Mouse (Mus musculus) stomach, embryonic 16.5 days (tissue): ENCODE results near the gene Hoxc9. TPM values are rescaled to one million over a fixed set of nuclear protein-coding genes. Genes with fewer than 3 reads are reported as not detected.

Experiments used
- ATAC-seq: fragments of 200-750 bp; cut with Nextera tagmentation; 2 replicates; pipeline ENCODE4 v1.8.0; 2017; ENCODE audit warnings: moderate number of reproducible peaks, moderate TSS enrichment; ENCODE audit not compliant: insufficient read depth, low FRiP score
- H3K27ac ChIP-seq: fragments of 300-500 bp; sonication (generic); 2 replicates; pipeline ENCODE4 v1.5.1; 2014; ENCODE audit warnings: low read length
- H3K27me3 ChIP-seq: fragments of 300-500 bp; sonication (generic); 2 replicates; pipeline ENCODE4 v1.6.1; 2014; ENCODE audit warnings: low read length, control low read depth, mixed read lengths; ENCODE audit not compliant: control insufficient read depth, insufficient read depth
- H3K36me3 ChIP-seq: fragments of 300-500 bp; sonication (generic); 2 replicates; pipeline ENCODE4 v1.6.1; 2014; ENCODE audit warnings: low read length; ENCODE audit not compliant: control insufficient read depth, insufficient read depth
- H3K4me1 ChIP-seq: fragments of 300-500 bp; sonication (generic); 2 replicates; pipeline ENCODE4 v1.6.1; 2014; ENCODE audit warnings: low read length, control low read depth, mixed read lengths; ENCODE audit not compliant: control insufficient read depth, insufficient read depth
- H3K4me2 ChIP-seq: fragments of 300-500 bp; sonication (generic); 2 replicates; pipeline ENCODE4 v1.6.1; 2014; ENCODE audit warnings: low read depth, low read length, mixed read lengths
- H3K4me3 ChIP-seq: fragments of 300-500 bp; sonication (generic); replicated peaks from 2 replicates; pipeline ENCODE4 v1.5.1; 2014; ENCODE audit warnings: mild to moderate bottlenecking, low read length
- H3K9ac ChIP-seq: fragments of 300-500 bp; sonication (generic); 2 replicates; pipeline ENCODE4 v1.6.1; 2014; ENCODE audit warnings: low read length
- H3K9me3 ChIP-seq: fragments of 300-500 bp; sonication (generic); replicated peaks from 2 replicates; pipeline ENCODE4 v1.6.1; 2016; ENCODE audit warnings: low read length, control low read depth; ENCODE audit not compliant: control insufficient read depth
- WGBS: fragments of 180-500 bp; shearing (Covaris S2); extraction: QIAGEN DNeasy Blood & Tissue Kit; methylation state at CpG from one replicate; pipeline ENCODE4 v1.1.7; 2014; 5-methylcytosine and 5-hydroxymethylcytosine counted together
- polyA plus RNA-seq: library from polyadenylated mRNA; unstranded; fragments of >200 nt; fragmentation: Nextera tagmentation; extraction: Ambion mirVana; gene quantifications from 2 replicates; pipeline ENCODE4 v1.2.1, GENCODE M21; 2015

The Hoxc9 gene
- polyA plus RNA-seq, 1 experiment from 2014 or later, result not detected

DNA sequence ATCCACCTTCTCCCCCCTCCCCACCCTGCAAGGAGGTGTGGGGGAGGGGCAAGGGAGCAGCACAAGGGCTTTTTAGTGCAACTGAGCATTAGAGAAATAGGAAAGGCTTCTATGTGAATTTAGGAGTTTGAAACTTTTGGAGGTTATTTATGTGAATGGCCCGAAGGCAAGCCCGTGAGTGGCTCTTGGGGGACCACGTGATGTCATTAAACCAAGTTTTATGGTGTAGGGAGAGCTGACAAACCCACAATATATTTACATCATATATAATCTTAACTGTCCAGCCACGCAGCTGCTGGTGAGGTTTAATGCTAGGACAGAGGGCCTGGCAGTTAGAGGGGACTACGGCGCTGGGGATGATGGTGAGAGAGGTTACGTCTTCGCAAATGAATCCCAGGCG lies 42.4 kb downstream of the Hoxc9 start, which contains the start of gene Hoxc4:
TSS of gene Hoxc4 (plus strand) at position 299 of the 400 bp plus-strand sequence.
- peaks cover 42% of the 10 kb centered on the region for H3K27me3 ChIP-seq

DNA sequence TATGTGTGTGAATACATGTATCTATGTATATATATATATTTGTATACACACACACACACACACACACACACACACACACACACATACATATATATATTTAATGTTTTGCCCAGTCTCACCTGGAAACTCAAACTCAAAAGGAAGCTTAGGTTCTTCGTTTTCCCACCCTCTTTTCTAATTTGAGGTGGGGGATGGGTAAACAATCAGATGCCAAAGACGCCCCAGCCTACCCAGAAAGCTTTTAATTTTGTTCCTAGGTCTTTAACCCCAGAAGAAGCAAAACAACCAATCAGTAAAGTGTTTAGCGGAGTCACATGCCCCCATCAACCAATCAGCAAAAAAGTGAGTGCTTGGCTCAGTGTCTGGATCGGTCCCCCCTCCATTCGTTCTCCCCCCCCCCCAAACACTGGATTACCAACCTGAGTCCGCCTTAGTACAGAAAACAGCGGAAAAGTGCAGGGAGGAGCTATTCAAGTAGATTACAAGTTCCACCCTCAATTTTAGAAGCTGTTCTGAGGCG lies 44.7 kb downstream of the Hoxc9 start:
- peaks cover 37% of the 10 kb centered on the region for H3K27me3 ChIP-seq
- peaks cover 10% of the 10 kb centered on the region; the same call in 1 of the 2 replicates for H3K4me1 ChIP-seq

More for the DNA sequence above, 42.4 kb downstream of the Hoxc9 start, which contains the start of gene Hoxc4:
- 47% methylated on average over 9 of the region's 9 CpGs for WGBS
- H3K9me3 ChIP-seq, result no peaks in the 10 kb centered on the region
- 0 out of 2 replicates have a peak within 1 kb of the TSS, but pooled peaks have one; percentile 21 for H3K4me2 ChIP-seq
- H3K9ac ChIP-seq, result peak within 1 kb of the TSS; percentile 43
- no peak for ATAC-seq
- no peaks in the 10 kb centered on the region for H3K36me3 ChIP-seq
- peak within 1 kb of the TSS; percentile 67 for H3K27ac ChIP-seq
- peak within 1 kb of the TSS; percentile 16; the same call in 1 of the 2 replicates for H3K4me3 ChIP-seq
- H3K4me1 ChIP-seq, result peaks cover 18% of the 10 kb centered on the region; the same call in 1 of the 2 replicates

DNA sequence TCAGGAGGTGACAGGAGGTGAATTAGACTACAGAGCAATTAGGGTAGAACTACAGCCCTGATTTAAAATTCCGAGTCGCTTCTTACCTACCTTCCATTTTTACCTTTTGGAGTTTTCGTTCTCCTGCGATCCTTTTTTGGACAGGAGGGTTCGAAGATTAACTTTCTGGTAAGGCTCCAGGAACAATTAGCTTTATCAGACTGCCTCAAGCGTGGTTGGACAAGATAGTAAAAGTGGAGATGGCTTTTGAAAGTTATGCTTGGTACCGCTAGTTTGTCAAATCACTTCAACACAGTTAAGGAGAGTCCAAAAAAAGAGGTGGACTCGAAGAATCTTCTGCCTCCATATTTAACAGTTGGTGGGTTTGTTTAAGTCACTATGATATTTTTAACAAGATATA lies 45.3 kb downstream of the Hoxc9 start:
- no peak overlapping the region for H3K27ac ChIP-seq
- H3K36me3 ChIP-seq, result no peaks in the 10 kb centered on the region
- ATAC-seq, result no peak
- 23% methylated on average over 8 of the region's 8 CpGs for WGBS
- H3K4me1 ChIP-seq, result peaks cover 10% of the 10 kb centered on the region; the same call in 1 of the 2 replicates
- H3K9me3 ChIP-seq, result no peaks in the 10 kb centered on the region
- H3K27me3 ChIP-seq, result peaks cover 40% of the 10 kb centered on the region
- H3K4me2 ChIP-seq, result peak overlapping the region; percentile 7; the same call in 1 of the 2 replicates
- peak overlapping the region; percentile 16; the same call in 1 of the 2 replicates for H3K4me3 ChIP-seq
- peak overlapping the region; percentile 17; the same call in 1 of the 2 replicates for H3K9ac ChIP-seq

More for the DNA sequence above, 44.7 kb downstream of the Hoxc9 start:
- peak overlapping the region; percentile 16; the same call in 1 of the 2 replicates for H3K4me3 ChIP-seq
- H3K36me3 ChIP-seq, result no peaks in the 10 kb centered on the region
- H3K9ac ChIP-seq, result peak overlapping the region; percentile 17; the same call in 1 of the 2 replicates
- no peak for ATAC-seq
- no peaks in the 10 kb centered on the region for H3K9me3 ChIP-seq
- peak overlapping the region; percentile 7; the same call in 1 of the 2 replicates for H3K4me2 ChIP-seq
- WGBS, result 12% methylated on average over 8 of the region's 8 CpGs
- no peak overlapping the region for H3K27ac ChIP-seq

DNA sequence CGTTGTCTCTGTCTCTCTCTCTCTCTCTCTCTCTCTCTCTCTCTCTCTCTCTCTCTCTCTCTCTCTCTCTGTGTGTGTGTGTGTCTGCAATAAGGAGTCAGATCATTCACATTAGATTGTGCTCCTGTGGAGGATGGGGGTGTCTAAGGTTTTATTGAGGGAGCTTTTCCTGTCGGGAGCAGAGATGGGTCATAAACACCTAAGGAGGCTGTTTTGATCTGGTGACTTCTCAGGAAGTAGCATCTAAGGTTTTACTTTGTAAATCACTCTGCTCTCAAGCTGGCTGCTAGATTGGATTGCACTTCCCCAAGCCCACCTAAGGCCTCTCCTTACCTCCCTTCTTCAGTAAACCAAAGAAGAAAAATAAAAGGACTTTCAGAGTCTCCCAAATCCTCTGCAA lies 47.9 kb downstream of the Hoxc9 start:
- Histone ChIP-seq H3K36me3 (no peaks in the 10 kb centered on the region), H3K4me3 (no peak overlapping the region), H3K27me3 (peaks cover 39% of the 10 kb centered on the region), H3K9me3 (no peaks in the 10 kb centered on the region), H3K9ac (no peak overlapping the region), H3K4me1 (peaks cover 6% of the 10 kb centered on the region; the same call in 1 of the 2 replicates), H3K4me2 (no peak overlapping the region), H3K27ac (no peak overlapping the region)
- ATAC-seq, result no peak
- 21% methylated on average over 2 of the region's 2 CpGs for WGBS

DNA sequence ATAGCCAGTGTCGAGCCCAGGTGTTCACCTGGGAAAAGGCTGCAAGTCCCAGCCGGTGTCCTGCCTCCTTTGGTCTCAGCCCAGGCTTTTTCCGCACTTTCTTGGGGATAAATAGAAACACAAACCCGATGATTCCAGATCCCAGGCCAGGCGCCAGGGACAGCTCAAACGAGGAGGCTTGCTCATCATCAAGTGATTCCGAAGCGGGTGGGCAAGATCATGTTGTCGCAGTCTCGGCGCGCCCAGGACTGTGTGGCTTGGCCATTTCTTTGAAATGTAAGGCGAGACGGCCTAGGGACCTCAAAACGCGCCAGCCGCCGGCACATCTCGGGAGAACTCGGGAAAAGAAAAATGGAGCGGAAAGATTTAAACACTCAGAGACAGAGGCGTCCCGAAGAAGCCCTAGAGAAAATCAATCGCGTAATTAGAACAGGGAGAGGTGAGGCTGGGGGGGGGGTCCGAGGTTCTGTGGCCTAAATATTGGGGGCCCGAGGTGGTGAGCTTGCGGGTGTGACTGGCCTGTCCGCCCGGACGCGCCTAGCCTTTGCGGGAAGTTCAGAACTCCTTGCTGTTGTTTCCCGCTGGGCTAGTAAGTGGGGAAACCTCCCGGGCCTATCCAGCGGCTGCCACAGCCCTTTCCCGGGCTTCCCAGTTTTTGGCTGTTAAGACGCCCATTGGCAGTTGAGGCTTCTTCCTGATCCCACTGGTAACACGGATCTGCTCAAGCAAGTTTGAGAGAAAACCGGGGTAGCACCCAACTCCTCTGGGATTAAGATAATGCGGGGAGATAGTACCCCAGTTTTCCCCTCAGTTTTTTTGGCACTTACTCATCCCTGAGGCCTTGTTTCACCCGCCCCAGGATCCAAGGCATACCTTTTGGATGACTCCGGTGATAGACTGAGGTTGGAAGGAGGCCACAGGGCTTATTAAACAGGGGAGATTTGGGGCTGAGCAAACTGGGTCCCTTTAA lies 51.3 kb downstream of the Hoxc9 start:
- Histone ChIP-seq H3K4me1 (peaks cover 10% of the 10 kb centered on the region; the same call in 1 of the 2 replicates), H3K9me3 (no peaks in the 10 kb centered on the region), H3K4me3 (peak overlapping the region; percentile 30), H3K27me3 (peaks cover 33% of the 10 kb centered on the region), H3K9ac (peak overlapping the region; percentile 57), H3K36me3 (no peaks in the 10 kb centered on the region), H3K4me2 (peak overlapping the region; percentile 50), H3K27ac (peak overlapping the region; percentile 17; the same call in 1 of the 2 replicates)
- WGBS, result 21% methylated on average over 43 of the region's 43 CpGs
- ATAC-seq, result no peak

DNA sequence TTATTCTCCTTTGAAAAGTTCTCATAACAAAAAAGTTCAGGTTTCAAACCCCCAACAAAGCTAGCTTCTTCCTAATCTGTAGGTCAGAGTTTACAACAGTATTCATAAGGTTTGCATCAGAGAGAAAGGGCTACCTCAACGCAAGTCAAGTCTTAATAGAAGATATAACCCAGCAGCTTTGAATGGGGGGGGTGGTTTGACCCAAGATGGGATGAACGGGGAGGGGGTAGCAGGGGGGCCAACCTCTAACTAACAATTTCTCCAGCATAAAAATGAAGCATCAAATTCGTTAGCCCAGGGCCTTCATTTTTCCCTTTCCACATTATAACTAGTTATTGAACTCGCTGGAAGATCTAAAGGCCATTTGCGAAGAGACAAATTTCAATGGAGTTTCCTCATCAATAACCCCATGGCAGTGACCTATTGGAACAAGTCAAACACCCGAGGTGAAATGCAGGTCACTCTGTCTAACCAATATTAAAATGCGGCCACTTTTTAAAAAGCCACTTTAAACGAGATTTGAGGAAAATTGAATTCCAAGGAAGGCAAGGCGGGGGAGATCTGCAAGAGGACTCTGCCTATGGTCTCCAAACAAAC lies 52.8 kb downstream of the Hoxc9 start:
- no peak for ATAC-seq
- Histone ChIP-seq H3K4me3 (no peak overlapping the region), H3K27ac (no peak overlapping the region), H3K4me1 (peaks cover 13% of the 10 kb centered on the region; the same call in 1 of the 2 replicates), H3K9me3 (no peaks in the 10 kb centered on the region), H3K27me3 (peaks cover 30% of the 10 kb centered on the region), H3K36me3 (no peaks in the 10 kb centered on the region), H3K4me2 (no peak overlapping the region), H3K9ac (no peak overlapping the region)
- WGBS, result 59% methylated on average over 9 of the region's 9 CpGs

DNA sequence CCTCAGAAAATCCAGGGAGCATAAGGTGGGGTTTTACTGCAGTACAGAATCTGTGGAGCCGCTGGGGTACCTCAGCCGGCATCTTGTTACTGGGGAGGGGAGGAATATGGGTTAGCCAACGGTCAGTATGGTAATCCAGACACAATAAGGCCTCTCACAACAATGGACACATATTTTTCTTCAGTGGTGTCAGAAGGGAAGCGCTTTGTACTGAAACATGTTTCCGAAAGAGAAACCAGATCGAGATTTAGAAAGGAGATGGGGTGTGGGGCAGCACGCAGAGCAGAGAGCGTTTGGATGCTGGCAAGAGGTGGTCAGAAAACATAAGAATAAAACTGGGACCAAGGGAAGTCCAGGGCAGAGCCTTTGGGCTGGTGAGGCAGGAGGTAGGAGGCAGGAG lies 53.9 kb downstream of the Hoxc9 start:
- ATAC-seq, result no peak
- Histone ChIP-seq H3K4me2 (0 out of 2 replicates have a peak overlapping the region, but pooled peaks have one; percentile 11), H3K4me1 (peaks cover 13% of the 10 kb centered on the region; the same call in 1 of the 2 replicates), H3K27me3 (peaks cover 22% of the 10 kb centered on the region), H3K36me3 (no peaks in the 10 kb centered on the region), H3K9me3 (no peaks in the 10 kb centered on the region), H3K9ac (peak overlapping the region; percentile 9; the same call in 1 of the 2 replicates), H3K4me3 (no peak overlapping the region), H3K27ac (no peak overlapping the region)
- 38% methylated on average over 8 of the region's 8 CpGs for WGBS

DNA sequence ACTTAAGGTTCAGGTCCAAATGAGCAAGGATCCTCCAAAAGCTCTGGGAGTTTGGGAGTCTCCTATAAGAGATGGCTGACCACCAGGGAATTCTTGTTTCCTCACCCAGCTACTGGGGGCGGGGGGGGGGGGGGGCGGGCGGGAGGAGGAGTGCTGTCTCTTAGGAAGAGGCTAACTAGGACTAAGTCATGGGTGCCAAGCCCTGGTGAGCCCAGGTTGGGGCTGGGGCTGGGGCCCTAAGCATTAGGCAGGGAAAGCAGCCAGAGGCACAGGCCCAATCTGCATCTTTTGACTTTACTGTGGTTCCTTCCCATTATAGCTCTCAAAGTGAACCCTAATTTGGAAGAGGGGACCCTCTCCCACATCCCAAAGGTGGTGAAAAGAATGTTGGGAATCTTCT lies 55.9 kb downstream of the Hoxc9 start:
- 0% methylated on average over 2 of the region's 3 CpGs for whole genome bisulfite sequencing
- no peak overlapping the region for H3K27ac ChIP-seq
- no peak overlapping the region for H3K9ac ChIP-seq
- no peaks in the 10 kb centered on the region for H3K9me3 ChIP-seq
- H3K4me2 ChIP-seq, result peak overlapping the region; percentile 37
- peaks cover 9% of the 10 kb centered on the region; the same call in 1 of the 2 replicates for H3K4me1 ChIP-seq
- peaks cover 9% of the 10 kb centered on the region for H3K27me3 ChIP-seq
- H3K4me3 ChIP-seq, result no peak overlapping the region
- no peaks in the 10 kb centered on the region for H3K36me3 ChIP-seq
- ATAC-seq, result no peak
